Mouse (Mus musculus) right cerebral cortex, postnatal 4 days (tissue): ENCODE measurements at regions not wholly inside any gene's neighbourhood (a gene's known extent, or its start where the extent isn't known, plus 50 kb on each side); places are given as distances from the start of the nearest gene placed in this dataset.

Experiments
- DNase-seq: peaks from one replicate; pipeline ENCODE4 v3.0.0-alpha.2; 2022

DNA sequence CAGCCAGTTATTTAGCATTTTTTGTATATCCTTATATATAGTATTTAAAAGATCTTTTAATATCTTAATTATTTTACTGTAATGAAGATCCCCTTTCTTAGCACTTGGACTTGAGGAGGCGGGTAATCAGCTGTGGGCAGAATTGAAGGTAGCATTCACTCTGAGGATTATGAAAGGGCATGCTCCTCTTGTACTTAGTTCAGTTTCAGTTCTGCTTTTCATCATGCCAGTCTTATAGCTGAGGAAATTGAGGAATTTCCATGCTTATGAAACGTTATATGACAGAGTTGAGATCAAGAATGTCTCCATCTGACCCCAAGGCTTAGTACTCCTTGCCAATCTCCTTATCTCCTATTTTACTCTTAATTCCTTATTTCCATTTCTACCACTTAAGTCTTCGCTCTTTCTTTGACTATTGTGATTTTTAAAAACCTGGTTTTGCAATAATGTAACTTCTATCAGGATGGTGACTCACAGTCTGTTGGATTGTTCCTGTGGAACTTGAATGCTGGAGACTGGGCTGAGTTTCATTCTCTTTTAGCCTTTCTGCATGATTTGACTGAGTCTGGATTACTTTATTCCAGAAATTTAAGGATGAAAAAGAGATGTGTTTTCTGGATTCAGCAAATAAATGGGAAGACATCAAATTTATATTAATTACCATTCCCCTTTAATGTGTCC lies 133.6 kb downstream of the Papss1 start:
- DNase-seq: no peak

DNA sequence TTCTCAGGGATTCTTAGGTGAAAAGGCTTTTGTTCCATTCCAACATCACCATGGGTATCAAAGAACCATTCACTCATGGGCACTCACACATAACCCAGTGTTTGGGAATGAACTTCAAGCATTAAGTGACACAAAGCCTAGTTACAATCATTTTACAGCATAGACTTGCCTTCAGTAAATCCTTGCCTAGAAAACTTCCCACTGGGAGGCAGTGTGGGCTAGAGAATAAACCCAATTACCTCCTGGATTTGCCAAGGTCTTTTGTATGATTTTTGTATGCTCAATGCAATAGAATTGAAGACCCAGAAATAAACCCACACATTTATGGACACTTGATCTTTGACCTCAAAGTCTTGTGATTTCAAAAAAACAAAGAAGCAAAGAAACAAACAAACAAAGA lies 138.6 kb downstream of the Papss1 start:
- DNase-seq: peak; percentile 29

DNA sequence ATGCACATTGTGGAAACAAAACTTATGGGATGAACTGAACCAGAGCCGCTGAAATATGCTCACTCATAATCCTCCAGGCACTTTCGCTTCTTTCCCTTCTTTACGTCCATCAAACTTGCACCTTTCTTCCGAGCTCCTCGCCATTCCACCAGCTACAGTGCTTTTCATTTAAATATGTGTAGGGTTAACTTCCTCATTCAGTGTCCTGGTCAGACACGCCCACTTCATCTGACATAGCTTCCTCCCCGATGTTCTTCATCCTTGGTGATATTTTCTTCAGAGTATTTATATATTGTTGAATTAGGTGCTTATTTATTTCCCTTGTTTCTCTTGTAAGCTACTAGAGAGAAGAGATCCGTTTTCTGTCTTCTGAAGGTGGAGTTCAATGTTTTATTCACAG lies 149.0 kb downstream of the Papss1 start:
- DNase-seq: no peak

DNA sequence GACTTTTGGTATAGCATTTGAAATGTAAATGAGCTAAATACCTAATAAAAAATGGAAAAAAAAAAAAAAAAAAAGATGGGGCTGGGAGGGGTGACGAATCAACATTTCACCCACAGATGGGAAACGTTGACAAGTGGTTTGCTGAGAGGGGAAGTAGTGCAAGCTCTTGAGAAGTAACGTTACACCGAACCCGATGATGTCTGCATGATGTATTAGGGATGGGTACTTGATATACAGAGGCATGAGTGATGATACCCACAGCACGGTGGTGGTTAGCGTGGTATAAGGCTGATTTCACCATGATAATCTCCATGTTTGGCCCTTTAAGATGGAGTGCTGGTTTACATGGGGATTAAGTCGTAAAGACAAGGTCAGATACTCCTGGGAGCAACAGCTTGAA lies 154.2 kb downstream of the Papss1 start:
- no peak for DNase-seq

DNA sequence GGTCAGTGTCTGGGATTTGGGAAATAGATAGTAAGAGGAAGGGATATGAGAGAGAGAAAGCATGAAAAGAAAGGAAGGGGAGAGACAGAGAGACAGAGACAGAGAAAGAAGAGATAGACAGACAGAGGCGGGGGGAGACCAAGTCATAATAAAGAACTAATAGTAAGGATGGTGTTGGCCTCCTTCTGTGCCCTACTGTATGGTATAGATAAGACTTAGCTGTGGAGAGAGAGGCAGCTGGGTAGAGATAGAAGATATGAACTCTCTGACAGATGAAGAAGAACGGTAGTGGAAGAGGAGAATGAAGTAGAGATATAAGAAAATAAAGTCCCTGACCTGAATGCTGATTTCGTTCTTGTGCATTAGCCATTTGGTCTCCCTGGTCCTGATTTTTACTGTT lies 164.1 kb downstream of the Papss1 start:
- no peak for DNase-seq

DNA sequence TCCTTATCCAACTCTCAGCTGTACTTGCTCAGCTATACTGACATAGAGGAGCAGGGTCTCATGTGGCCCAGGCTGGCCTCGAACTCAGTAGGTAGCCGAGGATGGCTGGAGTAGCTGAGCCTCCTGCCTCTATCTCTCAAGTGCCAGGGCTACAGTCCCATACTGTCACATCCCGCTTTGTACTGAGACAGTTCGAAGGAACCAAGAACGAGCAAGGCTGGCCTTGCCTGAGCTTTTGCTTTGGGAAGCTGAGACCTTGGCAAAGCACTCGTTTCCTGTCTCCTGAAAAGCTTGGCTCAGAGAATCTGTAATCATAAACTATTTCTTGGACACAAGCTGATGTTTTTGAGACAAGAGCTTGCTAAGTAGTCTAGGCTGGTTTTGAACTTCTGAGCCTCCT lies 169.7 kb downstream of the Papss1 start:
- DNase-seq: no peak

DNA sequence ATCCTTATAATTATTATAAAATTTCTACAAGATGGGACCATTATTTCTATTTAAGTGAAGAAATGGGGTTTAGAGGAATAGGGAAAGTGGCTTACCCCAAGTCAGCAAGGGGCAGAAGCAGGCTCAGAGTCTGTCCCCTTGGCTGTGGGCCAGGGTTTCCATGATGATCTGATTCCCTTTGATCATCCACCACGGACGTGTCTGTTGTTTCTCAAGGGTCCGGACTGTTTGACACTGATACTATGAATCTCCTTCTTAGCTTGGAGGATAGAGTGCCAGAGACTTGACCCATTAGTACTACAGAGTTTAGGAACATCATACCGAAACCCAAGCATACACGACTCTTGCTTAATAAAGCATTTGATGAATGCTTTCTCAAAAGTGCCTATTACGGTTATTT lies 172.9 kb downstream of the Papss1 start:
- DNase-seq: peak; percentile 7

DNA sequence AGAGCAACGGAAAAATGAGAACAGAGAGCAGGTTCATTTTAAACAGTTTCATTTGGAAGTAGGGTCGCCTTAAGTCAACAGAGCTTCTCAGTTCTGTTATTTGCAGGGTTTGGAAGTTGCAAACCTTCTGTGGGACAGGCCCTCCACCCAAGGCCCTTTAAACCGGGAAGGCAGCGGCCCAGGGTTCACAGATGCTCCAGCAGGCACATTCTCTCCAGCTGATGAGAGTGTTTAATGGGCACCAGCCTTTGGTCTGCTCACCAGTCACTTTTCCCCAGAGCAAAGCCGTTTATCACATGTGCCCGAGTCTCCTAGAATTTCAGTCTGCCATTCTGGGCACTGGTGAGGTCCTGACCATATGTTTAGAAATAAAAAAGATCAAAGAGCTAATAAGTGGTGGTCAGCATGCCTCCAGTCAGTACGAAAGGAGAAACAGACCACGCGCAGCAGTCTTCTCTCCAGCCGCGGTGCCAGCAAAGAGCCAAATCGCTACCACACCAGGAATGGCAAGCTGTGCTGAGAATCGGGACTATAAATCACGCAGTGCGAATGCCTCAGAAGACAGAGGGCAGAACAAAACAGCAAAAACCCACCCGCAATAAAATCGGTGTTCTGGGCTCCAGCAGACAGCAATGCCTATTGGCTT lies 173.5 kb downstream of the Papss1 start:
- DNase-seq: no peak

DNA sequence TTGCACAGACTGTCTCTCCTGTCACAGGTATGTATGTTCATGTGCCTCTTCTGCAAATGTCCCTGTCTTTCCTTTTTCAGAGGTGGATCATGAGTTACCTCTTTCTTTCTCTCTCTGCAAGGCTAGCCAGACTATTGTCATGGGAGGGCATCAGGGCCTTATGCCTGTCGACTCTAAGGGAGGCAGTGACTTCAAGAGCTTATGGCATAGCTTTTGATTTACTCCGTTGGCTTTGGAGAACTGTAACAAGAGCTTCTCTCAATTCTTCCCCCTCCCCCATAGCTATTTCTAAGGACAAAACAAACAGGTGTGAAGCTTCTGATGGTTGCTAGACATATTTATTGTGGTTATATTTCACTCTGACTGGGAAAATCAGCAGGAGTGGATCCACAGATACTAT lies 191.0 kb downstream of the Papss1 start:
- no peak for DNase-seq

DNA sequence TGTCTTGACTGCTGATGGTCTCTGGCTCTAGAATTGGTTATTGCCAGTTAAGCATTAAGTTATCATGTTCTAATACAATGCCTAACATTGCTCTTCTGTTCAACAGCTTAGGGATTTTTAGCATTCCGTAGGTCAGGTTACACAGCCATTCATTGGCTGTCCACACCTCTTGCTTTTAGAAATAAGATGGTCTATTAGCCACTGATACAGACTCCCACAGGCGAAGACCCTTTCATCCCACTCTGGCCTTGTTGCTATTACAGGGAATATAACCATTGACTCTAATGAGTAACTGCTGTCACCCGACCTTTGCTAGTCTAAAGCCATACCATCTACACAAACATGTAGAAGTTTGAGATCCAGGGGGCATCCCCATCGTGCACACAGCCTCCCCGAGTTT lies 191.6 kb downstream of the Papss1 start:
- no peak for DNase-seq

DNA sequence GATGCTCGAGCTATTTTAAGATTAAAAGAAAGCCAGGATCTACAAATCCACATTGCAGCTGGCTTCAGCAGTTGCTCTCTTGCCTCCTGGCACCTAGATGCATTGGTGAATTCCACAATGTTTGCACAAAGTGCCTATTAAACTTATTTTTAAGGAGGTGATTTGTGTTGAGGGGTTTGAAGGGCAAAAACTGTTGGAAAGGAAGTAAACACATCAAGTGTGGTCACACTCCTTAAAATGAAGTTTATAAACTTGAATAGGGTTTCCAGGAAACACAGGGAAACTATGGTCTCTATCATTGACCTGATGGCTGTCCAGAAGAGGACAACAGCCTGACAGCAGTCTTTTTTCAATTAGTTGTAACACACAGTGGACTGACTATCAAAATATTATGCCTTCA lies 205.4 kb downstream of the Papss1 start:
- DNase-seq: no peak

DNA sequence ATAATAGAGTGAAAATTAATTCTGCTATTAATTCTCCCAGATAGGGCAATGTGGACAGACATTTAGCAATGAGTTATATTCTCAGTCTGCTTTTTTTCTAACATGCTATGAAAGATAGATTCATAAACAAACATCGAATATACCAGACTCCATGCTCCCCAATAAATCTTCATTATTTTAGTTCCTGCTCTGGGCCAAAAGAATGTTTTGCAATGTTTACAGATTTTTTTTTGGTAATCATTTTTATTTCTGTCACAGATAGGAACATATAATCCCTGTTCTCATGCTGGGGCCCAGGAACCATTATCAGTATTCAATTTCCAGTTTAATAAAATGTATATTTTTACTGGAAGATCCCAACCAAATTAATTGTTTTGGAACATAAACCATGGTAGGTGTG lies 205.9 kb downstream of the Papss1 start:
- DNase-seq: no peak

DNA sequence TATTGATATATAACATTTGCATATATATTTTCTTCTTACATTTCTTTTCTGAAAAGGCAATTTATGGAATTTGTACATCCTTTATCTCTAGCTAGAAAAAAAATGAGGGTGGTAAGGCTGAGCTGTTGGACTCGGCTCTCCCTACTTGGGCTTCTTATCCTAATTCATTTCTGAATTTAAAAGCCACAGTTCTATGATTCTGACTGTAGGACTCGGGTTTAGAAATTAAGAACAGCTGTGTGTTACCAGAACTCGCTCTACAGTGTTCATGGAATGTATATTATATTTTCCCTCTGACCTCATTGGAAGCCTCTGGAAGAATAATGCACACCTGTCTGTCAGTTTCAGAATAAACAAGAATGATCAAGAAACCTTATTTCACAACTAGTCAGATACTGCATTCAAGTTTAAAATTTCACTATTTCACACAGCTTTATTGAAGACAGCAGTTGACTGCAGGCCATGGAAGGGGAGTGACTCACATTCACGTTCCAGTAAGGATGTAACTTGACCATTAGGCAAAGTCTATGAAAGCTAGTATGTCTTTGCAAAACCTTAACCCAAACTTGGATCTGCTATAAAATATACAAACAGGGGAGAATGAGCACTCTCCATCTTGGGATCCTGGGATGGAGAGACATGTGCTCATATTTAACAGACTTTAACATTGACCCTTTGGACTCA lies 207.4 kb downstream of the Papss1 start:
- DNase-seq: no peak

DNA sequence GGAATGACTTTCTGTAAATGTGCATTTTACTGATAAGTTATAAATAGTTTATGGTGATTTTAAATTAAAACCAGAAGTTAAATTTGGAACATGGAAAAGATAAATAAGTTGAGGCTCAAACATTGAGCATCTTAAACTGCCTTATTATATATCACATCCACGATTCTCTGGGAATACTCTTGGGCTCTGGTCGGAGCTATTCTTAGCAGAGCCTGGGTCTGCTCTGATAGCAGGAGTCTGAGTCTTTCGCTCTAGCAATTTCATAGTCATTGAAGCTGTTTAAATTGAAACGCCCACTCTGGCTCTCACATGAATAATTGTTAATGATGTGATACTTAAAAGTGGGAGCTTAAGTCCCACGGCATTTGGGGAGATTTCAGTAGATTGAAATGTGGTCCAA lies 208.0 kb downstream of the Papss1 start:
- DNase-seq: no peak

DNA sequence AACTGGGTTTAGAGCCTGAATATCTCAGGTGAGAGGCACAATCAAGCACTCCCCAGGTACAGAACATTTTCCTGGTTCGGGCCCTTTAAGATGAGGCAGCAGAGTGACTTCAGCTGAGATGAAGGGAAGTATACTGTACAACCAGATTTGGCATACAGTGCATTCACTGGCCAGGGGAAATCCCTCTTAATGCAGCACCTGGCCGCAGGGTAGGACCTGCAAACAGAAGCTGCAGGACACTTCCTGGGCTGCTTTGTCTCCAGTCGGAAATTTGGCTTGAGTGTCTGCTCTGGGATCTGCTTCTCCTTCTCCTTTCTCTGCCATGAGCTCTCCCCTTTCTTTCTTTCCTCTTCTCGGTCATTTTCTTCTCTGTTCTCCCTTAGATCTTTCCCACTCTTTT lies 210.9 kb downstream of the Papss1 start:
- DNase-seq: no peak

DNA sequence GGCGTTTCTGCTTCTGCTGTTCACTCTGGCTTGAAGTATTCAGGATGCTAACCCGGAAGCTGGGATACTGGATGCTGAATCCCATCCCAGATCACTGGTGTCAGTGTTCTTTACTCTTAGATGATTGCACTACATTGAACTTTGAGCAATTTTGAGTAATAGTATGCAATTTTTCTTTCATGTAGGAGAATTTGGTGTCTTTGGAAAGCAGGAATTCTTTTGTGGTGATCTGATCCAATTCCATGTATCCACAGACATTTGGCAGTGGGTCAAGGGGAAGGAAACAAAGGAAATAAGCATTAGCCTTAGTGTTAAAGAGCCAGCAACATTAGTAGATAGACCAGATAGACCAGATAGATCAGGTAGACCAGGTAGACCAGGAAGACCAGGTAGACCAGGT lies 212.1 kb downstream of the Papss1 start:
- no peak for DNase-seq

DNA sequence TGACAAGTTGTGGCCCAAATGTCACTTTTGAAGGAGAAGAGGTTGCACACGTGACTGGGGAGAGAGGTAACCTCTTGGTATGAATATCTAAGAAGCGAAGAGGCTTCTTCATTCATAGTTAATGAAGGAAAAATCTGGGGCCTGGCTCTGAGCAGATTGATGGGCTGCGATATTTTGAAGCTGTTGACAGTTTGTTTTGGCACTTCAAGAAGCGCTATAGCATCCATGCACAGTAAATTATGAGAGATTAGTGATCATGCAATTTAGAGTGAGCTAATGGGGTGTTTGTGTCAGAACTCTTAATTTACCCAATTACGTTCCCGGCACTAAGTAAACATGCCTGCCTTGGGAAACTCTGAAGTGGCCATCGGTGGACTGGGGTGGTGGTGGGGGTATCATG lies 215.2 kb downstream of the Papss1 start:
- no peak for DNase-seq

DNA sequence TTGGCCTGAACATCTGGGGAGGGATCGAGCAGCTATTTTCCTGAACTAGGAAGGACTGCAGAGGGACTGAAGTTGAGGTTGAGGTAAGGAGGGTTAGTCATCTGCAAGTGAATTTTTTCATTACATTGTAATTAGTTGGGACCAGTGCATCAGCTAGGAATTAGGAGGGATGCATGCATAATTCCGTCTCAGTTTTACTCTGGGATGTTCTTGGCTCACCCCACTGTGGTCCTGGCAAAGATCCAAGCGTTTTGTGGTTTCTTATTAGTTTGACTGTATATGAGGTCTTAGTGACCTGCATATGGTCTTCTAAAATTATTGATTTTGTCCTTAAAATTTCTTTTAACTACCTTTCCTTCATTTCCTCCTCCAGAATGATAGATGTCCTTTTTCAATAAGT lies 221.0 kb downstream of the Papss1 start:
- no peak for DNase-seq

DNA sequence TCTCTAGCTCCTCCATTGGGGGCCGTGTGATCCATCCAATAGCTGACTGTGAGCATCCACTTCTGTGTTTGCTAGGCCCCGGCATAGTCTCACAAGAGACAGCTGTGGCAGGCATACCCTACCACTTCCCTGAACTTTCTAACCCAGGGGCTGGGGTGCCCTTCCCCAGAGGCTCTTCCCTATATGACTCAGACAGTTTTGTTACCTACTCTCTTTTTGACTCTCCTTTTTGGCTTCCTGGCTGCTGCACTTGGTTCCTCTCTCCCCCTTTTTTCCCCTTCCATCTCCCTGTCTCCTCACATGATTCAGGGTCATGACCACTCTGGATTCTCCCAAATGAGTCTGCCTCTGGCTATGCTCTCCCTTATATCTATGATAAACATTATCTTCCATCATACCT lies 223.8 kb downstream of the Papss1 start:
- DNase-seq: no peak

DNA sequence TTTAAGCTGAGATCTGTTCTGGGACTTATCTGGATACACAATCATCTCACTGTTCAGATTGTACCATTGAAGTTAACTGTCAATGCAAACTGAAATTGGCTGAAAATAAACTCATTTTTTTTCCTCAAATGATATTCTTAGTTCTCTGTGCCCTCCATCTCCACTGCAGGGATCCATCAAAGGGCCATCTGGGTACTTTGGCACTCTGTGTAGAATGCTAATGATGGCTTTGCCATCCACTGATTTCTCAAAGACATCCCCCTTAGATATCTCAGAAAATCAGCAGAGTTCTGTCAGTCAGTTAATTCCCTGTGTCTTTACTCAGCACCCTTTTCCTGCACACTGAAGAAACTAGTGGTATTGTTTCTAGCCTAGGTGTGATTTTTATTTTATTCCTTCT lies 224.6 kb downstream of the Papss1 start:
- no peak for DNase-seq

DNA sequence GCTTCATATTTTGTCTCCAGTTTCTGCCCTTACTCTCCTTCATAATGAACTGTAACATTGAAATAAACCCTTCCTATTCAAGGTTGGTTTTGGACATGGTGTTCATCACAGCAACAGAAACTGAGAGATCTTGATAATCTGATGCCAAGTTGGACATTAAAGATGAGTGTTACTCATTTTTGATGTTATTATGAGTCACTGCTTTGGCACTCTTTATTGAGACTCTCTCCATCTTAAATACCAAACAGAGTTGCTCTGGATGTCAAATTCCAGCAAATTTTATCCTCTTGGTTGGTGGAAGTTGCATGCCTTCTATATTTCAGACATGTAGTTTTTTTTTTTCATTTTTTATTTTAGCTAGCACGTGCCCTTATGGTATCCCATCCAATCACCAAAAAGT lies 229.5 kb downstream of the Papss1 start:
- DNase-seq: no peak

DNA sequence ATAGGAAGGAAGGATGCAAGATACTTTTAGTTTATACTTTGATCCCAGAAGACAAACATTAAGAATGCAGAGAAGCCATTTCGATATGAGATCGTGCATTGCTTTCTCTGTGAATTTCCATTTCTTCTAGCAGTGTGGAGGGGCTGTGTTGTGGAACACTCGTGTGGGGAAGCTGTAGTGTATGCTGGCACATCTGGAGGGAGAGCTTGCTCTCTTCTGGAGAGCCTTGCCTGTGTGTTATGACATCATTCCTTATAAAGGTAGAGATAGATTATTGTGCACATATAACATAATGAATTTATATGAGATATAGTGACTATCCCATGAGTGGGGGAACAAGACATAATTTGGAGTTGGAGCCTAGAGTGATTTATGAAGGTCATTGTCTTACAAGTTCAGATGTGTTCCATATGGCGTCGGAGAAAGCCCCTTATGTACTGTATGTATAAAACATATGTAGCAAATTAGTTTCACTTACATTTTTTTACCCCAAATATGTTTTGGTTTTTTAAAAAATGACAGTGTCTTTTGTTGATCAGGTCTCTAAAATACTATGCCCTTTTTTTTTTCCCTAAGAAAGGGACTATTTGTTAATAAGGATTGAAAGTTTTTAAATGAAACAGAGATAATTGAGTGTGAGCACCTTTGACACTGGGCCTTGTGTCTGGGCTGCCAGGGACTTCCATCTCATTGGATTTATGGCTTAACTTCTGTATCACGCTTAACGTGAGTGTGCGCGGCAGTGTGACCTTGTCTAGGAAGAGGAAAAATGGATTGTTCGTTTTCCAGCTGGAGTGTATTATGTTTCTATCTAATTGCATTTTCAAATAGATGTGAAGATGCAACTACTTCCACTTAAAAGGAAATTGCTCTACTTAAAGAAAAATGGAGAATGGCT lies 230.8 kb downstream of the Papss1 start:
- DNase-seq: no peak

DNA sequence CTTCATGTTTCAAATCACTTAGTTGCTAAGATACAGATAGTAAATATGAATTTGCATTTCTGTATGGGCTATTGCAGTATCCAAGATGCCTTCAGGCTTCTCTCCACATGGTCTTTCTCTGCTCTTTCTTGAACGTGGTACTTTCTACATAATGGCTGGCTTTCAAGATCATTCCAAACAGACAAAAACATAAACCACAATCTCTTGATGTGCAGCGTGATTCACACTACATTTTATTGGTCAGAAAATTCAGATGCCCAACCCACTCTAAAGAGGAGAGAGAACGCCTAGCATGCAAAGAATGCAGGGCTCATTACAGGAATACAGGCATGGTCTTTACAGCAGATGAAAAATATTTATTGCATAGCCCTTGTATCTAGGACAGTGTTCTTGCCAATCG lies 235.2 kb downstream of the Papss1 start:
- no peak for DNase-seq

DNA sequence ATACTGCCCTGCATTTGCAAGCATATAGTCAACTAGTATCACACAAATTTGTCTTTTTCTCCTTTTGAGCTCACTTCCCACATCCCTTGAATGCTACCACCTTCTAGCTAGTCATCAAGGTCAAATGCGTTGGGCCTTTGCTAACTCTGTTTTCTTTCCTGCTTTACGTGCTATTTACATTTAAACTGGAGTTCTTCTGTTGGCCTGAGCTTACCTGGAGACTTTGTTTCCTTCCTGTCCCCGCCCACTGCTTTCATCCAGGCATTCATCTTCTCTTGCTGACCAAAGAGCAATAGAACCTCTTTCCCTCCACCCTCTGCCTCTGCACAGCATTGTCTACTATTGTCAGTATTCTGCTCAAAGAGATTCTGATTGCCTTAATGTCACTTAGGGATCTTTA lies 237.0 kb downstream of the Papss1 start:
- no peak for DNase-seq
